Mouse (Mus musculus): ENCODE data around the gene Vwa5b1.
A peak's percentile ranks its signal among the peaks of the same experiment; 100 is the strongest.

Gene Vwa5b1

GRCm38 (mm10) chr4:138635428-138636145 lies at the start of gene Vwa5b1:
Vwa5b1 (minus strand) TSS chr4:138635884.
- no peak for DNase-seq

- no peak for DNase-seq
Measured at GRCm38 (mm10) chr4:138682760-138683159, 47.1 kb upstream of the Vwa5b1 start.

GRCm38 (mm10) chr4:138680124-138680523 lies 44.4 kb upstream of the Vwa5b1 start:
- DNase-seq: no peak

GRCm38 (mm10) chr4:138677579-138677978 lies 41.9 kb upstream of the Vwa5b1 start:
- peak; percentile 84 to 87 for DNase-seq

GRCm38 (mm10) chr4:138676480-138676879 lies 40.8 kb upstream of the Vwa5b1 start:
- no peak for DNase-seq

GRCm38 (mm10) chr4:138672160-138672559 lies 36.5 kb upstream of the Vwa5b1 start:
- DNase-seq: no peak

GRCm38 (mm10) chr4:138670093-138670889 lies 34.6 kb upstream of the Vwa5b1 start:
- no peak for DNase-seq

GRCm38 (mm10) chr4:138666521-138666920 lies 30.8 kb upstream of the Vwa5b1 start:
- DNase-seq: no peak

- DNase-seq: no peak
Measured at GRCm38 (mm10) chr4:138659936-138660602, 24.4 kb upstream of the Vwa5b1 start.

- no peak for DNase-seq
Measured at GRCm38 (mm10) chr4:138653056-138653455, 17.4 kb upstream of the Vwa5b1 start.

- peak; percentile 3 to 9 for DNase-seq
Measured at GRCm38 (mm10) chr4:138651881-138652280, 16.2 kb upstream of the Vwa5b1 start.

GRCm38 (mm10) chr4:138648096-138648635 lies 12.5 kb upstream of the Vwa5b1 start:
- DNase-seq: no peak

- DNase-seq: no peak
Measured at GRCm38 (mm10) chr4:138642272-138642671, 6.6 kb upstream of the Vwa5b1 start.

GRCm38 (mm10) chr4:138636146-138636511 lies 445 bp upstream of the Vwa5b1 start:
- no peak for DNase-seq

GRCm38 (mm10) chr4:138628256-138628655 lies 7.4 kb downstream of the Vwa5b1 start:
- DNase-seq: no peak

- DNase-seq: no peak
Measured at GRCm38 (mm10) chr4:138614454-138614853, 21.2 kb downstream of the Vwa5b1 start.

GRCm38 (mm10) chr4:138601926-138602325 lies 33.8 kb downstream of the Vwa5b1 start:
- no peak for DNase-seq

- no peak for DNase-seq
Measured at GRCm38 (mm10) chr4:138597904-138598347, 37.8 kb downstream of the Vwa5b1 start.

GRCm38 (mm10) chr4:138596391-138597130 lies 39.1 kb downstream of the Vwa5b1 start:
- DNase-seq: peak; percentile 20 to 28

- DNase-seq: no peak
Measured at GRCm38 (mm10) chr4:138584946-138585345, 50.7 kb downstream of the Vwa5b1 start.

GRCm38 (mm10) chr4:138582446-138582845 lies 53.2 kb downstream of the Vwa5b1 start:
- no peak for DNase-seq

- DNase-seq: no peak
Measured at GRCm38 (mm10) chr4:138578406-138578805, 57.3 kb downstream of the Vwa5b1 start.

All from cerebellum, postnatal 36 days (tissue).